Mouse (Mus musculus): Measurements from ENCODE around the gene Hist1h2af.
"Not testable (repeated sequence)": the region's sequence is repeated elsewhere in the genome, so short reads cannot be mapped to it uniquely, and the experiment has no call there.

Hist1h2af gene

GRCm38 (mm10) chr13:23535137-23536075, 1.7 kb downstream of the Hist1h2af start, which contains the start of gene Hist1h3g:
Gene Hist1h3g (plus strand): TSS chr13:23535422.
- DNase-seq (ENCODE audit: low spot score) = peak; percentile 97

DNA sequence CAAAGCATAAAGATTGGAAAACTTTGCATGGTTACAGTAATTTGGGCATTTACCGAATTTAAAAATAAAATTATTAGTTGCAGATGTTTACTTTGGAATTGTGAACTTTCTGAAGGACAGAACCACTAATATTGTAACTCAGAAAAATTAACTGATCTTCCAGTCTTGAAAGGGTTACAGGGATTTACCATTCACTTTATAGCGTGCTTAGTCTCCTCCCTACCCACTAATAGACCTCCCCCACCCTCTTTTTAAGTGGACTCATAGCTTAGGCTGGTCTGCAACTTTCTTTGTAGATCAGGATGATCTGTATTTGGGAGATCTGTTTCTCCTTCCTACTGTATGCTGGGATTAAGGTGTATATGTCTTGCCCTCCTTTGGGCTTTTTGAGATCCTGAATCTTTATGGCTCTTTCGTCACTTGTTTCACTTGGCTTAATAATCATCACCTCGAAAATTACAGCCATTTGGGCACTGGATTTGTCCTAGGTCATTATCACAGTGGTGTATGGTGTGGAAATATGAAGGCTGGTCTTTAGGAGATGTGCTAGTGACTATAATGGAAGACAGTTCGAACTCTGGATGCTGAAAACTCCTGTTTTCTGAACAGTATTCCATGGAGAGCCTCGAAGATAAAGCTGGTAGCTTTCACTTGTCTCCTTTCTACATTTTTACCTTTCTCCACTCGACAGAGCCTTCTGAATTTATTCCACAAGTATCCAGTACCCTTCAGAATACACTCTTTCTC, 2.5 kb downstream of the Hist1h2af start:
- DNase-seq (ENCODE audit: low spot score) = peak; percentile 50

- DNase-seq (ENCODE audit: low spot score) = no peak
Measured at GRCm38 (mm10) chr13:23537006-23537710, 3.5 kb downstream of the Hist1h2af start.

DNA sequence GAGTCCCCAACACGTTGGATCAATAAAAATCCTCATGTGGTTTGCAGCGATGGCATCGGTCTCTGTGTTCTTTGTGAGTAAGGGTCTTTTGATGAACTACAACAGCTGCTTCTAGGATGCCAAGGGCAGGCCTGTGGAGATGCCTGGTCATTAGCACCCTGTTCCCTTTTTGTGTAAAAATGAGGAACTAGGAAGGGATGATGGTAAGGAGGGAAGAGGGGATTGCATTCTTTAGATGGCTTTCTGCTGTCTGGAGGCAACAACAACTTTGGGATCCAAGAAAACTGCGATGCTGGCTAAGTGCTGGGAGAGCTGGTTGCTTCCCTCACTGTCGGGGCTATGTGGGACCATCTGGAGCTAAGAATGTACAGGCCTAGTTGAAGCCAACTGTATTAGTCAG, 4.5 kb downstream of the Hist1h2af start:
- no peak for DNase-seq (ENCODE audit: low spot score)

- DNase-seq (ENCODE audit: low spot score) = not testable (repeated sequence)
Measured at GRCm38 (mm10) chr13:23539821-23540220, 6.1 kb downstream of the Hist1h2af start.

- no peak for DNase-seq (ENCODE audit: low spot score)
Measured at GRCm38 (mm10) chr13:23541497-23541896, 7.8 kb downstream of the Hist1h2af start.

- not testable (repeated sequence) for DNase-seq (ENCODE audit: low spot score)
Measured at GRCm38 (mm10) chr13:23542225-23542980, 8.7 kb downstream of the Hist1h2af start.

GRCm38 (mm10) chr13:23542999-23543607, 9.4 kb downstream of the Hist1h2af start, which contains the start of gene Hist1h2bh:
Gene Hist1h2bh (minus strand): TSS chr13:23543392.
- DNase-seq (ENCODE audit: low spot score) = peak; percentile 92

- DNase-seq (ENCODE audit: low spot score) = peak; percentile 92
Measured at GRCm38 (mm10) chr13:23543965-23544786, 10.5 kb downstream of the Hist1h2af start, which contains the start of gene Hist1h3f. Gene Hist1h3f (plus strand): TSS chr13:23544052.

DNA sequence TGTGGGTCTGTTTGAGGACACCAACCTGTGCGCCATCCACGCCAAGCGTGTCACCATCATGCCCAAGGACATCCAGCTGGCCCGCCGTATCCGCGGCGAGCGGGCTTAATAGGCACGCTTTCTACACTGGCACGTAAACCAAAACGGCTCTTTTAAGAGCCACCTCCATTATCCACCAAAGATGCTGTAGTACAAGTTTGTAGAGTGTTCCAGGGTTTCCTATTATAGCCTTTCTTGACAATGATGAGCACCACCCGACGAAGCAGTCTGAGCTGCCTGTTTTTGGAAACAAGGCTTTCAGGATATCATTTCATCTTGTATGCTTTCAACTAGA, 11.0 kb downstream of the Hist1h2af start:
- not testable (repeated sequence) for DNase-seq (ENCODE audit: low spot score)

DNA sequence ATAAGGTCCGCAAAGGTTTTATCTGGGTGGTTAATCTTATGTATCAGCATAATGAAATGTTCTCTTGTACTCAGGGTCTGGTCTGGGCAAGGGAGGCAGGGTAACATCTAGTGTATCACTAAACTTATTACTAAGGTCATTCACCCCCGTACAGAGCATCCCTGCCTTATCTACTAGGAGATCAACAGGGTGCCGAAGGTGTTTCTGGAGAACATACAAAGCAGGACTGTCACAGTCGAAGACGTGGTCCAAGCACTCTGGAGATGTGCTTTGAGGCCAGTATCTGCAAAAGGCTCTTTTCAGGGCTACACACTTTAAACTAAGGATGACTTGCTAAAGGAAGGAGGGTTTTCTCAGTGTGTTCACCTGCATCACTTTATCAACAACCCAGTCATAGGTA, 13.0 kb downstream of the Hist1h2af start:
- DNase-seq (ENCODE audit: low spot score) = no peak

DNA sequence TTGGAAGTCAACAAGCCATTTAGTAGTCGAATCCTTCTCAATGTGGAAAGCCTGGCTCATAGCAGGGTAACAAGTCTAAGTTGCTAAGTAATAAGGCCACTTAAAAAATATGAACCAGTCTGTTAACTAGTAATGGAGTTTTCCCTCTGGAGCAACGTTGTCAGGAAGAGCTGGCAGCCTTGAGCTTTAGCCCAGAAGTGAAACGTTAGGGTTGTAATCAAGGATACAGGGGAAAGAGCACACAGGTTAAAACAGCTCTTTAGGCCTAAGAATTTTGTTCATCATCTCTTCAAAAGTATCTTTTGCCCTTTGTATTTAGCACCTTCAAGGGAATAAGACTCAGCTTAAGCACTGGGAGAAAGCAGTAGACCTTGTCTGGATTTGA, 17.0 kb downstream of the Hist1h2af start:
- peak; percentile 60 for DNase-seq (ENCODE audit: low spot score)

- DNase-seq (ENCODE audit: low spot score) = peak; percentile 98
Measured at GRCm38 (mm10) chr13:23551146-23551834, 17.6 kb downstream of the Hist1h2af start, which contains the start of gene Hist1h4f. Gene Hist1h4f (minus strand): TSS chr13:23551648.

- DNase-seq (ENCODE audit: low spot score) = no peak
Measured at GRCm38 (mm10) chr13:23551931-23552914, 18.5 kb downstream of the Hist1h2af start.

DNA sequence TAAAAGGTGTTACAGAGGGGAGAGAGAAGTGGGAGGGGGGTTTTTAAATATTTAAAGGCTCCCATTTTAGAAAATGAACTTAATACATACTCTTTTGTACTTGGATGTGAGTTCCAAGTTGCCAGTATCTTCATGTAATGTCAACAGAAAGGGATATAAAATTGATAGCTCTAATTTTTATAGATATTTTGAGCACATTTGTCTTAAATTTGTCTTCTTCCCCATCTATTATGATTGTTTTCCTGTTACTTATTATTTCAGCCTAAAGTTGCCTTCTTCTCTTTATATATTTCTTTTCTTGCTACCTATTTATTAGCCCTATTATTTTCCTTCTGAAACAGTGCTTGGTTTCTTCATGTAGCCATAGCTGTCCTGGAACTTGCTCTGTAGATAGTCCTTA, 19.3 kb downstream of the Hist1h2af start, which contains the start of gene Hist1h1d:
TSS of gene Hist1h1d (plus strand) at position 301 of the 400 bp plus-strand sequence.
- no peak for DNase-seq (ENCODE audit: low spot score)

DNA sequence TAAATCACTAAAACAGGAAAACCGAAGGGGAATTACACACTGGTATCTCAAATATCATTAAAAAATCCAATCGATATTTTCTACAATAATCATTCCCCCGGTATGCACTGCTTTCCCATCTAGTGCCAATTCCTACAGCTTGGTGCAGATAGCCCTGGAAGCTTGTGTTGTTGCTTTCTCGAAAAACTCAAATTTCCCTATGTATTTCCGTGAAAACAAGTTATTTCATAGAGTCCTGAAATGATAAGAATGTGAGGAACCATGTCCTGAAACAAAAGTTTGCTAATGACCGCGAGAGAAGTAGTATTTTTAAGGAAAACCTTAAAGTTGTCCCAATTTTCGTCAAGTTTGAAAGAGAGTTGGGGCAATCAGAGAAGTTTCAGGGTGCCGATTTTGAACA, 20.7 kb downstream of the Hist1h2af start:
- DNase-seq (ENCODE audit: low spot score) = peak; percentile 38

- DNase-seq (ENCODE audit: low spot score) = peak; percentile 95
Measured at GRCm38 (mm10) chr13:23554925-23555838, 21.5 kb downstream of the Hist1h2af start.

Measured in yolk sac, embryonic 10.5 days (tissue).